Mouse (Mus musculus) megakaryocyte progenitor cell, adult 5-6 weeks (primary cell): Measurements from ENCODE around the gene Hist1h2bg. TPM values are rescaled to one million over a fixed set of nuclear protein-coding genes. Genes with fewer than 3 reads are reported as not detected.

Experiments used
- ATAC-seq: replicated peaks from 2 replicates; pipeline ENCODE4 v1.8.0; 2016; ENCODE audit warnings: mild to moderate bottlenecking, moderate TSS enrichment, inconsistent platforms; ENCODE audit not compliant: poor library complexity
- total RNA-seq, 2 experiments: library from RNA; stranded (forward) in 1 of 2; stranded (reverse) in 1 of 2; fragments of 157-497, 149-512 nt in 1 of 2; fragments of 200-1000 nt in 1 of 2; gene quantifications; 2 replicates each; pipeline versions ENCODE4 v1.2.3 to v1.2.4; 2015 to 2017

The Hist1h2bg gene
- total RNA-seq (2015) (285 and 322 TPM in 2 replicates), total RNA-seq (2017) (1,174 and 1,244 TPM in 2 replicates)

DNA sequence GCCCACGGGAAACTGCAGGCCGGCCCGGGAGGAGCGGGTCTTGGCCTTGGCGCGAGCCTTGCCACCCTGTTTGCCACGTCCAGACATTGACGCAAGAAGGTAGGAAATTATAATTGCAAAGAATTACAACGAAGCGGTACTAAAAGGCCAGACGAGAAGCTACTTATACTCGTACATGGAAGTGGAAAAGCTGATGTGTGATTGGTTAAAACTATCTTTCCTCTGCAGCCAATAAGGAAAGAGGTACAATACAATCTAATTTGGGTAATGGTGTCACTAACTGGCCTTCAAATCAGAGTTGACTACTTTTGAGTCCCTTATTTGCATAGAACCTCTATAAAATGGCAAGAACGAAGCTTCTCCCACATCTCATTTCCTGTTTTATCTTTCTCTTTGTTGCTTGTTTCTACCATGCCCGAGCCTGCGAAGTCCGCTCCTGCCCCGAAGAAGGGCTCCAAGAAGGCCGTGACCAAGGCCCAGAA, at the start of gene Hist1h2bg, which contains the start of gene Hist1h2ae:
TSS of gene Hist1h2bg (plus strand) at position 375 of the 482 bp plus-strand sequence.
TSS of gene Hist1h2ae (minus strand) at position 199 of the 482 bp plus-strand sequence.
- ATAC-seq = peak; percentile 72

DNA sequence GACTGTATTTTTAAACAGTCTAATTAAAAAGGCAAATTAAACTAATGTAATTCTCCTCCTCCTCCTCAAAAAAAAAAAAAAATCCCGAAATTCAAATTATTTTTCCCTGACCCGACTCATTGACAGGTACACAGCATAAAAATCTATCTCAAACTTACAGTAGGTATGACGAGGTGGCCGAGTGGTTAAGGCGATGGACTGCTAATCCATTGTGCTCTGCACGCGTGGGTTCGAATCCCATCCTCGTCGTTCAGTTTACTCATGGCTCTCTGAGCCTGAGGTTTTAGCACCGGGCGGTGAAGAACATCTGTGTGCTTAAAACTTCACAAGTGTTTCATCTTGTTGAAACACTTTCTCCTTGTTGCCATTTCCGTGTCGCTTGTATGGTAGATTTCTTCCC, 49.5 kb upstream of the Hist1h2bg start:
- ATAC-seq = peak; percentile 35

DNA sequence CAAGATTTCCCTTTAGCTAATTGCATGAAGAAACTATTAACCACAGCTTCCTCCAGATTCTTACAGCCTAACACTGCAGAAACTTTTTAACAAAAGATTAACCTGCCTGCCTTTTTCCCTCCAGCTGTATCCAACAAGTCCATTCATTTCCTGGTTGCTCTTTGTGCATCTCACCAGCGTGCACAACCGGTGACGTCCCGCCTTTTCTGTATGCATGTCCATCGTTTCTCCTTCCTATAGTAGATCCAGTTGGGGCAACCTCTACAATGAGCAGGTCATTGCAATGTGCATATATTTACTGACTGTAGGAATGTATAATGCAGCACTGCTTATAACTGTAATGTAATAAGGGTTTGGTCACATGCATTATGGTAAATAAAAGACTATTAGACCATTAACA, 47.2 kb upstream of the Hist1h2bg start:
- no peak for ATAC-seq

DNA sequence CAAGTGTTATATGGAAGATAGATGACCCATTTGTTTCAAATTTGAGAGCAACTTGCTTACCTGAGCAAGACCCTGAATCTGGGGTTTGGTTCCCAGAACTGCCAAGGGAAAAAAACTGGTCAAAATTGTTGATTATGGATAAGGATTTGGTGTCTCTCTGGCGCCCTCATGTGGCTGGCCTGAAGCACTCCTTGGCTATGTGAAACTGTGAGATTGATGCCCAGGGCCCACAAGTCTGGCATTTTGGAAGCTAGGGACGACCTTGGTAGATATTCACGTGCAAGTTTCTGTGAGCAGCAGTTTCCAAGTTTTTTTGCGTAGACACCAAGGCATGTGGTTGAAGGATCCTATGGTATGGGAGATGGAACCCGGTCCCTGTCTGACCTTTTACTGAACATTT, 46.5 kb upstream of the Hist1h2bg start:
- peak; percentile 69 for ATAC-seq

DNA sequence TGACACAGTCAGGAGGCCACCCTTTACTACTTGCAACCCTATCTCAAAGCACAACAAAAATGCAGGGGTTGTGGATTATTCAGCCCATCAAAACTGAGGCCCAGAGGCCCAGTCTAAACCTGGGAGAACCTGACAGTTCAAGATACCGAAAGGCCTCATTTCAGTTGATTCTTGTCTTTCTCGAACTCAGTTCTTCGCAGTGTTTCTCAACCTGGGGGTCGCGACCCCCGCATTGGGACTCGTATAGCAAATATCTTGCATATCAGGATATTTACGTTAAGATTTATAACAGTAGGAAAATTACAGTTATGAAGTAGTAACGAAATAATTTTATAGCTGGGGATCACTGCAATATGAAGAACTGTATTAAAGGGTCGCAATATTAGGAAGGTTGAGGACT, 45.3 kb upstream of the Hist1h2bg start:
- ATAC-seq = no peak

DNA sequence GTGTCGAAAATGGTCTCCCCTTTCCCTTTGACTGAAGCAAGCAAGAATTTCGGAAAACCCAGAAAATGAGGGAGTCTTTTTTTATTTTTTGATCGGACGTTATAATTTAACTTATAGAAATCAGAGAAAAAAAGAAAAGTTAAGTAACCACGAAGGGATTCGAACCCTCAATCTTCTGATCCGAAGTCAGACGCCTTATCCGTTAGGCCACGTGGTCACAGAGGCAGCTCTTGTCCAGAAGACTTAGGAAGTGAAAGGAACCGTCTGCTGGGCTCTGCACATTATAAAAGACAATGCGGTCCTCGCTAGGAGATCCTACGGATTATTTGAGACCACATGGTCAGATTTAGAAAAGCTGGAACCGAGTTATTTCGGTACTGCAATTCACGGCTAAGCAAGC, 44.9 kb upstream of the Hist1h2bg start:
- peak; percentile 43 for ATAC-seq

DNA sequence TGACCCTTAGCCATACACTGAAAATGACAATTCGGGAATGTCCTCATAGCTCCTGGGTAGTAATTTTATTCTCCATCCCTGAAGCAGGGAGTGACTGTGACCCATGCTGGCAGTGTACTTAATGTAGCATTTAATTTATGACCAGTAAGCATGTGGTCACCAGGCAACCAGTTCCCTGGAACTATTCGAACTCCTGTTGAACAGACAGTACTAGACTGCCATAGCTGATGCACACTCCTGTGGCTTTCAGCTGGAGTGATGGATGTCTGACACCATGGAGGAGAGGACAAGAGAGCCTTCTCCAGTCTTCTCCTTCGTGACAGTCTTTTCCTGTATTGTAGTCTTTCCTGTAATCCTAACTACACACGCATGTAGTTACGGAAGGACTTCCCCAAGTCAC, 42.2 kb upstream of the Hist1h2bg start:
- no peak for ATAC-seq

DNA sequence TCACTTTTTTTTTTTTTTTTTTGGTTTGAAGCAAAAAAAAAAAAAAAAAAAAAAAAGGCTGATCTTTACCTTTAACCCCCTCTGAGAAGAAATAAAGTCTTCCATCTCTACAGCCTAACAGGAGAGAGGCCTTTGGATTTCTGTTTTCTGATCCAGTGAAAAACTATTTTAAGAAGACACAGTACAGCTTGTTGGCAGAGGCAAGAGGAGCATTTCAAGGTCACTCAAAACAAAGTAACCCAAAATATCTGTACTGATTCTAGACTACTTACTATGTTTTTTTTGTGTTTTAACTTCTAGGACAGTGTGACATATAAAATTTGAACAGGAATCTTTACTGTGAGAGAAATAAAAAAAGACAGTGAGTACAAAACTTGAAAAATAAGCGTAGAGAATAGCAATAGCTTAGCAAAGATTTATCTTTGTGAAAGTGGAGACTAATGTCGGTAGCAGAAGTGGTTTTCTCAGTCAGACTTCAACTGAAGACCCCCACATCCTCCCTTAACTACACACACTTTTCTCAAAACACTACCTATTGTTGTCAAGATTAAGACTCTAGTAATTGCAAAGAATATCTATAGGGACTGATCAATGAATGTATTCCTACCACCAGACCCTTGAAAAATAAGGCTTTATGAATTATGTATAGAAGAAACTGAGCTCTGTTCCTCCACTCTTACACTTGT, 41.6 kb upstream of the Hist1h2bg start:
- ATAC-seq = no peak

DNA sequence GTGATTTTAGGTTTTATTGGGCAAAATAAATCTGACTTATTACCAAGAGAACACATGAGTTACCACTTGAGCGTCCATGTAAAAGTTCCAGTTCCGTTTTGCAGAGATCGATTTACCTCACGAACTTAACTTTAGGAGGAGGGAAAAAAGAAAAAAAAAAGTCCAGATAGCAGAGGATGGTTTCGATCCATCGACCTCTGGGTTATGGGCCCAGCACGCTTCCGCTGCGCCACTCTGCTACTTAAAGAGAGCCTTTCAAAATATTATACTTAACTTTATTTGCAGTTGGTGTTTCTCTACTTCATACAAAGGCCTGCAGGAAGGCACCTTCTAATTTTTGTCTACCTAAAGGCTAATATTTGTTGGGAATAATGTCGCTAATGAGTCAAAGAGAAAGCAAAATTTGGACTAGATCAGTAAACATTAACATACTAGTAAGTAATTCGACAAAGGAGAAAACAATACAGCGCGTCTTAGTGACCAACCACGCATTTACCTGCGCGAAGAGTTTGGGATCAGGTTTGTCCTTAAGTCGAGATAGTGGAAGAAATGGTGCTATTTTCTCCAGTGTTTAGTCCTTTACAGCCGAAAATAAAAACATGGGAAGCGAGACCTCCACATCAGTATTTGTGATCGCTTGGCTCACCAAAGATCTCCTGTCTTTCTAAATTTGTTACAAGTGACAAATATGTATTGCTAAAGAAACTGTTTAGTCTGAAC, 40.9 kb upstream of the Hist1h2bg start:
- ATAC-seq = no peak

DNA sequence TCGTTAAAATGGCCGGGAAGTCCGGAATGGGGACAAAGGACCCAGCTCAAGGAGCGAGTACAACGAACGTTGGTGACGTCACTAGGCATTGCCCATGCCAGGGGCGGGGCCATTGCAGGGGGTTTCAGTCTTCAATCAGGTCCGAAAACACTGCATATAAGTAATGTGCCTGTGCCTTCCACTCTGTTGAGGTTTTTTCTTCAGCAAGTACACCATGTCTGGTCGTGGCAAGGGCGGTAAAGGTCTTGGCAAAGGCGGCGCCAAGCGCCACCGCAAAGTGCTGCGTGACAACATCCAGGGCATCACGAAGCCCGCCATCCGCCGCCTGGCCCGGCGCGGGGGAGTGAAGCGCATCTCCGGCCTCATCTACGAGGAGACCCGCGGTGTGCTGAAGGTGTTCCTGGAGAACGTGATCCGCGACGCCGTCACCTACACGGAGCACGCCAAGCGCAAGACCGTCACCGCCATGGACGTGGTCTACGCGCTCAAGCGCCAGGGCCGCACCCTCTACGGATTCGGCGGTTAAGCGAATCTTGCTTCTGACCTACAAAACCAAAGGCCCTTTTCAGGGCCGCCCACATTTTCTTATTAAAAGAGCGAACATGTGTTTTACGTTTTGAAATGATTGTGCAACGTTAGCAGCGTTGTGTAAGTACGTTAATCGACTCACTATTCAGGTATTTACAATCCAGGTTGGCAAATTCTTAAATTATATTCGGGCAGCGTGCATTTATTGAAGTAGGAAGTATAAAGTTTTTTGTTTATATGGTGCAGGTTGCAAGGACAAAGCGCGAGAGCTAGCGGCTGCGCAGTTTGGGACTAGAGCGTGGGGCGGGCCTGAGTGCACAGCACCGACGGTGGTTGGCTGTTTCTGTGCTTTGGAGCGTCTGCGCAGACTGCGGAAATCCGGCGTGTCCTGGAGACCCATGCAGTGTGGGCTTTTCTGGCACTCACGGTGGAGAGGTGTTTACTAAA, 40.0 kb upstream of the Hist1h2bg start, which contains the start of gene Hist1h4h:
TSS of gene Hist1h4h (plus strand) at position 150 of the 975 bp plus-strand sequence.
- ATAC-seq = peak; percentile 52

DNA sequence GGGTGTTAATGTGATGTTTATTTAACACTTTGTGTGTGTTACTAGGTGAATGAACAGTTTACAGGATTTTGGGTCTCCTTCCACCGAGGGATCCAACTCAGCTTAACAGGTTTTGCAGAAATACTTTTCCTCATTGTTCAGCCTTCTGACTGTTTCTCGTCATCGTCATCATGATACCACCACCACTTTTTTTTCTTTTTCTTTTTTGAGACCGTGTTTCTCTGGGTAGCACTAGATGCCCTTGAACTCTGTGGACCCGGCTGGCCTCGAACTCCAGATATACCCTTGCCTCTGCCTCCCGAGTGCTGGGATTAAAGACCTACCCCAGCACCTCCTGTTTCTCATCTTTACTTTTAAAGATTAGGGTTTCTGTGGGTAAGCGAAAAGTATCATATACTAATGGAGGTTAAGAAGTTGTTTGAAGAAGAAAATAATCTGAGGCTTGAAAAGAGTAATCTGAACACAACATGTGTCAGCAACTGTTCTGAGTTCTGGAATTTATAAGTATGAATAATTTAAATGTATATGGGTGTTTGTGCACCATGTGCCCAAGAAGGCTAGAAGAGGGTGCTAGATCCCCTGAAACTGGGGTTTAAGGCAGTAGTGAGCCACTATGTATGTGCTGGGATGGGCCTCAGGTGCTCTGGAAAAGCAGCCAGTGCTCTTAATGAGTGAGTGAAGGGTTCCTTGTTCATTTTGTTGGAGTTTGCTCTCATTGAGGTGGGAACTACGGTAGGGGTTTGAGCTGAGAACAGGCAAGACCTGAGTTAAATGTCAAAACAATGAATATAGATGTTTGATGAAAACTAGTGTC, 38.7 kb upstream of the Hist1h2bg start:
- no peak for ATAC-seq

DNA sequence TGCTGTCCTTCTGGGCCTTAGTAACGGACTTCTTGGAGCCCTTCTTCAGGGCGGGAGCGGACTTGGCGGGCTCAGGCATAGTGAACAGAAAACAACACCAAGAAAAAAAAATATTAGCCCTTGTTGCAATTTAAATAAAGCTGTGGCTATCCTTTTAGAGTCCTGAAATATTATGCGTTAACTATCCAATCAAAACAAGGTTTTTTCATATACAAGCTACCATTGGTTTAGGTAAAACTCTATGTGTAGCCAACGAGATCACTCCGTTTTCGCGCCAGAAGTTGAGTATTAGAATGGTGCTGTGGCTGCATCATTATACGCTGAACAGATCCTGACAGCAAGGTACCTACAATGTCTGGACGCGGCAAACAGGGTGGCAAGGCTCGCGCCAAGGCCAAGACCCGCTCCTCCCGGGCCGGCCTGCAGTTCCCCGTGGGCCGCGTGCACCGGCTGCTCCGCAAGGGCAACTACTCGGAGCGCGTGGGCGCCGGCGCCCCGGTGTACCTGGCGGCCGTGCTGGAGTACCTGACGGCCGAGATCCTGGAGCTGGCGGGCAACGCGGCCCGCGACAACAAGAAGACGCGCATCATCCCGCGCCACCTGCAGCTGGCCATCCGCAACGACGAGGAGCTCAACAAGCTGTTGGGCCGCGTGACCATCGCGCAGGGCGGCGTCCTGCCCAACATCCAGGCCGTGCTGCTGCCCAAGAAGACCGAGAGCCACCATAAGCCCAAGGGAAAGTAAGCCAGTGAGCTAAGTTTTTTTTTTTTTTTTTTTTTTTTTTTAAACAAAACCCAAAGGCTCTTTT, 37.4 kb upstream of the Hist1h2bg start, which contains the start of gene Hist1h2af:
TSS of gene Hist1h2af (plus strand) at position 347 of the 808 bp plus-strand sequence.
- peak; percentile 33 for ATAC-seq

DNA sequence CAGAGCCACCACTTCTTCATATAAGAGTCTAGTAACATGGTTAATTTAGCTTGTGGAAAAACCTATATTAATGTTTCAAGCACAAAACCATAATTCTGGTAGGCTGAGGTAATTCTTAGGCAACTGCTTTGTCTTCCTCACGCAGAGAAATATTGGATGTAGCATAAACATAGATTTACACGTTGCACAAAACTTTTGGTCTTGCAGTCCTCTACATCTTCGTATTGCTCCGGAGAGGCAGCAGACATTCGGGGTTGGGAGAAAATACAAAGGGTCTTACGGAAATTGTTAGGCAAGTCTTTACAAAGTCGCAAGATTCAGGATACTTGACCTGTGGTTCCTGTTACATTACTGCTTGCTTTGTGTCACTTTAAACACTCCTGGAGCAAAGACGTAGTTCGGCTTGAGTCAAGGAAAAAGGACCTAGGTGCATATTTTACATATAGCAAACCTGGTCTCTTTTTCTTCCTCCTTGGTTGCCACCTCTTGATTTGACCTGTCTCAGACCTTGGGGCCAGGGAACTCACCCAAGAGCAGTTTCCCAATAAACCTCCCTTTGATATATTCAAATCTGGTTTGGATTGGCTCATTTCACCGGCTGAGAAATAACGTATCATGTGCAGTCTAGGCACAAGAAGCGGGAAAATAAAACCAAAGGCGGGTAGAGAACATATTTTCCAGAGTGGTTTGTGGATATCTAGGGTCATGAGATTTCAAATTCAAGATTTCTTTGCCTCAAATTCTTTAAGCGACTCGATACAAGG, 36.6 kb upstream of the Hist1h2bg start:
- peak; percentile 8 for ATAC-seq

DNA sequence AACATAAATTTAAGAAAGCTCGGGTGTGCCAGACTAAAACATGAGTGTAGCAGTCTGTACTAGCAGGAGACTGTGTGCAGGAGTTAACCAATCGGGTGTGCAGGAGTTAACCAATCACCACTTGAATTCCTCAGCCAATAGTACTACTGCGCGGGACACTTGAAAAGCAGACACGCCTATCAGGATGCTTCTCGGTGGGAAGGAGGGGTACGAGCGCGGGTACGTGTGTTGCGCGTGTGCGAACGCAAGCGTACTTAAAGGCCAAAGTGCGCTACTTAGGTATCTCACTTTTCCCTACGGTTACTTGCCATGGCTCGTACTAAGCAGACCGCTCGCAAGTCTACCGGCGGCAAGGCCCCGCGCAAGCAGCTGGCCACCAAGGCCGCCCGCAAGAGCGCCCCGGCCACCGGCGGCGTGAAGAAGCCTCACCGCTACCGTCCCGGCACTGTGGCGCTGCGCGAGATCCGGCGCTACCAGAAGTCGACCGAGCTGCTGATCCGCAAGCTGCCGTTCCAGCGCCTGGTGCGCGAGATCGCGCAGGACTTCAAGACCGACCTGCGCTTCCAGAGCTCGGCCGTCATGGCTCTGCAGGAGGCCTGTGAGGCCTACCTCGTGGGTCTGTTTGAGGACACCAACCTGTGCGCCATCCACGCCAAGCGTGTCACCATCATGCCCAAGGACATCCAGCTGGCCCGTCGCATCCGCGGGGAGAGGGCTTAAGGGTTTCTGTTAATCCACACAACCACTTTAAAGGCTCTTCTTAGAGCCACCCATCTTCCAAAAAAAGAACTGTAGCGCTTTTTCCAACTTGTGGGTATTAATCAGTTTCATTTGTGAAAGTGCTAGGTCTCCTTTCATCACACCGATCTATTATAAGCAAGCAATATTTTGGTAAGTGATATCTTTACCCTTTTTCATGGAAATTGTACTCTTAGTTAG, 35.8 kb upstream of the Hist1h2bg start, which contains the start of gene Hist1h3g:
TSS of gene Hist1h3g (plus strand) at position 286 of the 939 bp plus-strand sequence.
- peak; percentile 62 for ATAC-seq

DNA sequence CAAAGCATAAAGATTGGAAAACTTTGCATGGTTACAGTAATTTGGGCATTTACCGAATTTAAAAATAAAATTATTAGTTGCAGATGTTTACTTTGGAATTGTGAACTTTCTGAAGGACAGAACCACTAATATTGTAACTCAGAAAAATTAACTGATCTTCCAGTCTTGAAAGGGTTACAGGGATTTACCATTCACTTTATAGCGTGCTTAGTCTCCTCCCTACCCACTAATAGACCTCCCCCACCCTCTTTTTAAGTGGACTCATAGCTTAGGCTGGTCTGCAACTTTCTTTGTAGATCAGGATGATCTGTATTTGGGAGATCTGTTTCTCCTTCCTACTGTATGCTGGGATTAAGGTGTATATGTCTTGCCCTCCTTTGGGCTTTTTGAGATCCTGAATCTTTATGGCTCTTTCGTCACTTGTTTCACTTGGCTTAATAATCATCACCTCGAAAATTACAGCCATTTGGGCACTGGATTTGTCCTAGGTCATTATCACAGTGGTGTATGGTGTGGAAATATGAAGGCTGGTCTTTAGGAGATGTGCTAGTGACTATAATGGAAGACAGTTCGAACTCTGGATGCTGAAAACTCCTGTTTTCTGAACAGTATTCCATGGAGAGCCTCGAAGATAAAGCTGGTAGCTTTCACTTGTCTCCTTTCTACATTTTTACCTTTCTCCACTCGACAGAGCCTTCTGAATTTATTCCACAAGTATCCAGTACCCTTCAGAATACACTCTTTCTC, 34.9 kb upstream of the Hist1h2bg start:
- no peak for ATAC-seq

DNA sequence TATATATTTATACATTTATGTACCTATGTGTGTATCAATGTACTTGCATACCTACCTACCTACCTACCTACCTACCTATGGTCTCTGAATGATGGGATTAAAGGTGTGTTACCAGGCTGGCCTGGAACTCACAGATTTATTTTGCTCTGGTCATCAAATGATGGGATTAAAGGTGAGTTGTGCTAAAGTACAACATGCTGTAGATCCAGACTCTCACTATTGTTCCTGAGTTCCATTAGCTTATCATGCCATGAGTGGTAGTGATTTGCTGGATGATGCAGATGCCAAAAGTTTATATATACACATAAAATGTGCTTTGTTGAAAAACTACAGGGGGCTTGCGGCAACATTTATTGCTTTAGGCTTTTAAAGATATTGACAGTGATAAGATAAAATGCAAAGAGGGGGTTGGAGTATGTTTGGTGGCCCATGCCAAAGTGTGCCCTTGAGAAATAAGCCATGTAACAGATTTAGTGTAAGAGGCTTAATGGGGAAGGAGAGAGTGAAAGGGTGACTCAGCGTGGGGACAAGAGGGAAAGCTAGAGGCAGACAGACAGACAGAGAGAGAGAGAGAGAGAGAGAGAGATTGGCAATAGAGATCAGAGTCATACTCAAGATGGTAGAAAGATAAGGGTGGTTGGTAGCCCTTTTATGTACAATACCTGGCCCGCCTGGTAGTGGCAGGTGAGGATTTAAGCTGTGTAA, 34.0 kb upstream of the Hist1h2bg start:
- ATAC-seq = no peak
